Mouse (Mus musculus): Measurements from ENCODE around the gene Mmp28.

Gene Mmp28

GRCm38 (mm10) chr11:83448021-83448926, 14.6 kb downstream of the Mmp28 start:
- in situ Hi-C loops (cut with MboI; ENCODE audit: low sequenced_read_pairs) = no loop called here

- in situ Hi-C loops (cut with MboI; ENCODE audit: low sequenced_read_pairs) = no loop called here
Measured at GRCm38 (mm10) chr11:83447612-83448011, 15.3 kb downstream of the Mmp28 start.

GRCm38 (mm10) chr11:83445001-83445400, 17.9 kb downstream of the Mmp28 start:
- in situ Hi-C loops (cut with MboI; ENCODE audit: low sequenced_read_pairs) = no loop called here

GRCm38 (mm10) chr11:83443824-83444223, 19.0 kb downstream of the Mmp28 start:
- in situ Hi-C loops (cut with MboI; ENCODE audit: low sequenced_read_pairs) = no loop called here

- in situ Hi-C loops (cut with MboI; ENCODE audit: low sequenced_read_pairs) = no loop called here
Measured at GRCm38 (mm10) chr11:83442596-83443267, 20.1 kb downstream of the Mmp28 start.

- in situ Hi-C loops (cut with MboI; ENCODE audit: low sequenced_read_pairs) = no loop called here
Measured at GRCm38 (mm10) chr11:83441235-83441634, 21.6 kb downstream of the Mmp28 start.

GRCm38 (mm10) chr11:83440081-83441064, 22.5 kb downstream of the Mmp28 start:
- in situ Hi-C loops (cut with MboI; ENCODE audit: low sequenced_read_pairs) = no loop called here

- in situ Hi-C loops (cut with MboI; ENCODE audit: low sequenced_read_pairs) = no loop called here
Measured at GRCm38 (mm10) chr11:83439426-83440060, 23.3 kb downstream of the Mmp28 start.

GRCm38 (mm10) chr11:83437377-83437776, 25.5 kb downstream of the Mmp28 start, which contains the start of gene 1700020L24Rik:
Gene 1700020L24Rik, plus strand, starts transcription at chr11:83437677.
- in situ Hi-C loops (cut with MboI; ENCODE audit: low sequenced_read_pairs) = no loop called here

GRCm38 (mm10) chr11:83432533-83432932, 30.3 kb downstream of the Mmp28 start:
- in situ Hi-C loops (cut with MboI; ENCODE audit: low sequenced_read_pairs) = no loop called here

- in situ Hi-C loops (cut with MboI; ENCODE audit: low sequenced_read_pairs) = no loop called here
Measured at GRCm38 (mm10) chr11:83429355-83429754, 33.5 kb downstream of the Mmp28 start, which contains the start of gene Gas2l2. Gene Gas2l2, minus strand, starts transcription at chr11:83429455.

GRCm38 (mm10) chr11:83426964-83427363, 35.9 kb downstream of the Mmp28 start:
- in situ Hi-C loops (cut with MboI; ENCODE audit: low sequenced_read_pairs) = no loop called here

GRCm38 (mm10) chr11:83424681-83425080, 38.2 kb downstream of the Mmp28 start:
- in situ Hi-C loops (cut with MboI; ENCODE audit: low sequenced_read_pairs) = loop anchor here (5.0 kb wide), 1 partner anchor 72 kb away; no protein-coding TSS in a partner anchor

- in situ Hi-C loops (cut with MboI; ENCODE audit: low sequenced_read_pairs) = loop anchor here (5.0 kb wide), 1 partner anchor 69 kb away; no protein-coding TSS in a partner anchor
Measured at GRCm38 (mm10) chr11:83421305-83421704, 41.6 kb downstream of the Mmp28 start.

GRCm38 (mm10) chr11:83420338-83420737, 42.5 kb downstream of the Mmp28 start:
- in situ Hi-C loops (cut with MboI; ENCODE audit: low sequenced_read_pairs) = loop anchor here (5.0 kb wide), 1 partner anchor 68 kb away; no protein-coding TSS in a partner anchor

GRCm38 (mm10) chr11:83418566-83418965, 44.3 kb downstream of the Mmp28 start:
- in situ Hi-C loops (cut with MboI; ENCODE audit: low sequenced_read_pairs) = no loop called here

- in situ Hi-C loops (cut with MboI; ENCODE audit: low sequenced_read_pairs) = no loop called here
Measured at GRCm38 (mm10) chr11:83417708-83418107, 45.2 kb downstream of the Mmp28 start.

- in situ Hi-C loops (cut with MboI; ENCODE audit: low sequenced_read_pairs) = no loop called here
Measured at GRCm38 (mm10) chr11:83417080-83417479, 45.8 kb downstream of the Mmp28 start.

GRCm38 (mm10) chr11:83410510-83410909, 52.4 kb downstream of the Mmp28 start:
- in situ Hi-C loops (cut with MboI; ENCODE audit: low sequenced_read_pairs) = no loop called here

GRCm38 (mm10) chr11:83409792-83410291, 53.0 kb downstream of the Mmp28 start:
- in situ Hi-C loops (cut with MboI; ENCODE audit: low sequenced_read_pairs) = no loop called here
